Mouse (Mus musculus) kidney, embryonic 15.5 days (tissue): ENCODE results near the gene Phkb. TPM values are rescaled to one million over a fixed set of nuclear protein-coding genes. Genes with fewer than 3 reads are reported as not detected.
A peak's percentile ranks its signal among the peaks of the same experiment; 100 is the strongest.

Experiments used
- ATAC-seq: fragments of 200-750 bp; cut with Nextera tagmentation; replicated peaks from 2 replicates; pipeline ENCODE4 v1.8.0; 2017; ENCODE audit warnings: moderate TSS enrichment; ENCODE audit not compliant: low FRiP score
- H3K27ac ChIP-seq: fragments of 300-500 bp; sonication (generic); 2 replicates; pipeline ENCODE4 v1.5.1; 2015; ENCODE audit warnings: mild to moderate bottlenecking, inconsistent platforms
- H3K27me3 ChIP-seq: fragments of 300-500 bp; sonication (generic); 2 replicates; pipeline ENCODE4 v1.6.1; 2015; ENCODE audit warnings: inconsistent platforms
- H3K36me3 ChIP-seq: fragments of 300-500 bp; sonication (generic); 2 replicates; pipeline ENCODE4 v1.6.1; 2015; ENCODE audit warnings: inconsistent platforms
- H3K4me1 ChIP-seq: fragments of 300-500 bp; sonication (generic); 2 replicates; pipeline ENCODE4 v1.6.1; 2015; ENCODE audit warnings: inconsistent platforms
- H3K4me2 ChIP-seq: fragments of 300-500 bp; sonication (generic); 2 replicates; pipeline ENCODE4 v1.6.1; 2015; ENCODE audit warnings: moderate library complexity, mild to moderate bottlenecking, inconsistent platforms
- H3K4me3 ChIP-seq: fragments of 300-500 bp; sonication (generic); replicated peaks from 2 replicates; pipeline ENCODE4 v1.5.1; 2015; ENCODE audit warnings: mild to moderate bottlenecking, inconsistent platforms
- H3K9ac ChIP-seq: fragments of 300-500 bp; sonication (generic); 2 replicates; pipeline ENCODE4 v1.6.1; 2015; ENCODE audit warnings: mild to moderate bottlenecking, inconsistent platforms
- H3K9me3 ChIP-seq: fragments of 300-500 bp; sonication (generic); replicated peaks from 2 replicates; pipeline ENCODE4 v1.6.1; 2016; ENCODE audit warnings: inconsistent platforms
- WGBS: fragments of 180-500 bp; shearing (Covaris S2); methylation state at CpG from one replicate; pipeline ENCODE4 v1.1.7; 2015; ENCODE audit warnings: mixed read lengths; 5-methylcytosine and 5-hydroxymethylcytosine counted together
- polyA plus RNA-seq: library from polyadenylated mRNA; unstranded; fragments of >200 nt; fragmentation: Nextera tagmentation; extraction: Ambion mirVana; gene quantifications from 2 replicates; pipeline ENCODE4 v1.2.1, GENCODE M21; 2015

Phkb gene
- polyA plus RNA-seq, 1 experiment from 2014 or later: 55.0 TPM

DNA sequence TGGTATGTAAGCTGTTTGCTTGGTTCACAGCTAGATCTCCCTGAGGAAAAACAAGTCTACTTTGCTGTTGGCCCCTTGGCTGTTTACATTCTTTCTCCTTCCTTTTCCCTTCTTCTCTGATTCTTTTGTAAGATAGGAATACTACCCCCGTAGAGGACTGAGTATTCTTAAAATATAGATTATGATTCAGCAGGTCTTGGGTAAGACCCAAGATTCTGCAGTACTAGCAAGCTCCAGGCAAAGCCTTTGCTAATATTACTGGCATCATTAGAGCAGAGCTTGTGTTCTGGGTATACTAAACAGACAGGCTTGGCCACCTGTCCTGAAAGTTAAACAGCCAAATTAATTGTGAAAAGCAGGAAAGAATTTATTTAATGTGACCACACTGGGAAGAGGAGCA, 21.6 kb downstream of the Phkb start:
- no peaks in the 10 kb centered on the region for H3K9me3 ChIP-seq
- no peaks in the 10 kb centered on the region for H3K27me3 ChIP-seq
- no peak overlapping the region for H3K27ac ChIP-seq
- H3K36me3 ChIP-seq: no peaks in the 10 kb centered on the region
- no peak for ATAC-seq
- 77% methylated on average over 1 of the region's 1 CpGs for WGBS
- H3K4me1 ChIP-seq: no peaks in the 10 kb centered on the region
- H3K4me2 ChIP-seq: no peak overlapping the region
- no peak overlapping the region for H3K4me3 ChIP-seq
- no peak overlapping the region for H3K9ac ChIP-seq

DNA sequence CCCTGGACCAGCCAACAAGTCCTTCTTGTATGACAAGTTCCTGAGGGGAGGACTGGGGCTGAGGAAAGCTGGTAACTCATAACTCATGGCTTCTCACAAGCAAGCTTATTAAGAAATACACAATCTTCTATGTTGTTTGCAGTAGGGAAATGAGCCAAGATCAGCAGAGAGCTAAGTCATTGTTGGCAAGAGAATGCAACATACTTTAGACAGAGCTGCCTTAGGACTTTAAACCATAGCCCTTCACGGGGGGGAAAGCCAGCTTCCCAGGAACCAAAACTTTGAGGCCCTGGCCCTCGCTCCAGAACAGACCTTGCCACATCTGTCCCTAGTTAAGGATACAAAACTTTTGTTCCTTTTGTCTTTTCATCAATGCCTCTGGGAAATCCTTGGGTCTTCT, 30.9 kb downstream of the Phkb start:
- no peaks in the 10 kb centered on the region for H3K36me3 ChIP-seq

DNA sequence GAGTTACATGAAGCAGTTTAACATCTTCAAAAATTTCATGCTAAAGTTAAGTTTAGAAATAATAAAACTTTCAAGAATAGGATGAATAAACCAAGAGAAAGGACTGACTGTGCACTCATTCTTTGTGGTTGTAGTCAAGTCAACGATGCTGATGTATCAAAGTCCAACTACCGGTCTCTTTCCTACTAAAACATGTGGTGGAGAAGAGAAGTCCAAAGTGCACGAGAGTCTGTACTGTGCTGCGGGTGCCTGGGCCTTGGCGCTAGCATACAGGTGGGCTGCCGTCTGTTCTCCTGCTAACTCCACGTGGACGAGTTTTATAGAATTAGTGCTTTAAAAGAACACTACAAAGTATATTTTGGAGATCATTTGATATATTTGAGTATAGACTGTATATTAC, 37.2 kb downstream of the Phkb start:
- H3K27ac ChIP-seq: no peak overlapping the region
- H3K4me2 ChIP-seq: no peak overlapping the region
- H3K9me3 ChIP-seq: no peaks in the 10 kb centered on the region
- no peak overlapping the region for H3K4me3 ChIP-seq
- WGBS: 89% methylated on average over 8 of the region's 8 CpGs
- H3K36me3 ChIP-seq: peaks cover 33% of the 10 kb centered on the region
- no peaks in the 10 kb centered on the region for H3K4me1 ChIP-seq
- H3K27me3 ChIP-seq: no peaks in the 10 kb centered on the region
- no peak overlapping the region for H3K9ac ChIP-seq
- ATAC-seq: no peak

More for the DNA sequence above, 30.9 kb downstream of the Phkb start:
- H3K9ac ChIP-seq: no peak overlapping the region
- H3K9me3 ChIP-seq: no peaks in the 10 kb centered on the region
- peak overlapping the region; percentile 29; the same call in 1 of the 2 replicates for H3K27ac ChIP-seq
- 63% methylated on average over 2 of the region's 2 CpGs for WGBS
- no peaks in the 10 kb centered on the region for H3K4me1 ChIP-seq
- no peaks in the 10 kb centered on the region for H3K27me3 ChIP-seq
- H3K4me2 ChIP-seq: no peak overlapping the region
- ATAC-seq: 0 out of 2 replicates have a peak, but pooled peaks have one; percentile 9
- H3K4me3 ChIP-seq: no peak overlapping the region

DNA sequence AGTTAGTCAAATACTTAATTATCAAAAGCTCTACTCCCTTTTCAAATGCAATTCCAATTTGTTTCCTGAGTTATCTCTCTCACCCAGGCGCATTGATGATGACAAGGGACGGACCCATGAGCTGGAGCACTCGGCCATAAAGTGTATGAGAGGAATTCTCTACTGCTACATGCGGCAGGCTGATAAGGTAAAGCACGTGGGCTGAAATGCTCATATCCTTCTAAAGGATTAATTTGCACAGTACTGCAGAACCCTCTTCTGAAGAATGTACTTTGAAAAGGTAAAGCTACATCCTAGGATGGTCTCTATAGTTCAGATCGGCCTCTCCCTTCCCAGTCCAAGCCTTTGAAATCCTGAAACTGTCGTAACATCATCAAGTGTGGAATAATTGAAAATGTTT, 38.9 kb downstream of the Phkb start:
- Histone ChIP-seq H3K9ac (no peak overlapping the region), H3K4me2 (no peak overlapping the region), H3K27ac (no peak overlapping the region), H3K36me3 (peaks cover 38% of the 10 kb centered on the region), H3K4me1 (no peaks in the 10 kb centered on the region), H3K4me3 (no peak overlapping the region), H3K9me3 (no peaks in the 10 kb centered on the region), H3K27me3 (no peaks in the 10 kb centered on the region)
- ATAC-seq: no peak
- 88% methylated on average over 7 of the region's 7 CpGs for WGBS

DNA sequence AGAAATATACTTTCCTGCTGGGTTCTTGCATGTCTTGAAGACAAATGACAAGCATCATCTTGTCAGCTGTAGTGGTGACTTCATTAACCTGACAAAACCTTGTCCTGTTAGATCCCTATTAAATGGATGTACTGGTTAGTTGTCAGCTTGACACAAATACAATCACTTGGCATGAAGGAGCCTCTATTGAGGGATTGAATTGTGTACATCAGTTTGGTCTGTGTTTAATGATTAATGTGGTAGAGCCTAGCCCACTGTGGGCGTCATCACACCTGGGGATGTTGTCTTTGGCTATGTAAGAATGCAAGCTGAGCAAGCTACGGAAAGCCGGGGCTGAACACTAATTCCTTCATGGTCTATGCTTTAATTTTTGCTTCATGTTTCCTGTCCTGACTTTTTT, 44.1 kb downstream of the Phkb start:
- Histone ChIP-seq H3K4me1 (no peaks in the 10 kb centered on the region), H3K9ac (no peak overlapping the region), H3K4me3 (no peak overlapping the region), H3K9me3 (no peaks in the 10 kb centered on the region), H3K27me3 (no peaks in the 10 kb centered on the region), H3K27ac (no peak overlapping the region), H3K36me3 (peaks cover 35% of the 10 kb centered on the region), H3K4me2 (no peak overlapping the region)
- ATAC-seq: no peak
- WGBS: 91% methylated on average over 3 of the region's 3 CpGs

DNA sequence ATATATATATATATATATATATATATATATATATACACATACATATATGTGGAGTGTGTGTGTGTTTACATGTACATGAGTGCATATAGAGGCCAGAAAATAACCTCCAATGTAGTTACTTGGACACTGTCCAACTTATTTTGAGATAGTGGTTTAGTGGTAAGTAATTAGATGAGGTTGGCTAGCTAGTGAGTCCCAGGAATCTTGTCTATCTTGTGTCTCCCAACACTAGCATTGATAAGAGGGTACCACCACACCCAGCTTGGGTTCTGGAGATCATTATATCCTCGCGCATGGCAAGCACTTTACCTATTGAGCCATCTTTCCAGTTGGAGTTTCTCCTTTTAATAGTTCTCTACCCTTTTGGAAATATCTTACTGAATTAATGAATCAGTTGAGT, 56.9 kb downstream of the Phkb start:
- Histone ChIP-seq H3K9me3 (no peaks in the 10 kb centered on the region), H3K27ac (no peak overlapping the region), H3K4me2 (no peak overlapping the region), H3K4me3 (no peak overlapping the region), H3K9ac (no peak overlapping the region), H3K27me3 (no peaks in the 10 kb centered on the region), H3K4me1 (no peaks in the 10 kb centered on the region), H3K36me3 (peaks cover 12% of the 10 kb centered on the region)
- WGBS: 94% methylated on average over 2 of the region's 2 CpGs
- ATAC-seq: no peak

DNA sequence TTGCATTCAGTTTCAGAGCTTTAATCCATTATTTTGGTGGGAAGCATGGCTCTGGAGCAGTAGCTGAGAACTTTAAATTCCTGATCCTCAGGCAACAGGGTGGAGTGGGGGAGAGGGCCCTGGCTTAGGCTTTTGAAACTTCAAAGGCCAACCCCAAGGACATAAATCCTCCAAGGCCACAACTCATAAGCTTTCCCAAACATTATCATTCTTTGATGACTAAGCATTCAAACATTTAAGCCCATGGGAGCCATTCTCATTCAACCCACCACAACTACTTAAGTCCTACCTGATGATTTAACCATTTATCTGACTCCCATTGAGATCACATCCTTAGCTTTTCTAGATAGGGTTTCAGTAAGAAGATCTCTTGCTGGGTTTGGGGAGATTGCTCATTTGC, 84.2 kb downstream of the Phkb start:
- Histone ChIP-seq H3K27ac (peak overlapping the region; percentile 10; the same call in 1 of the 2 replicates), H3K4me2 (no peak overlapping the region), H3K27me3 (no peaks in the 10 kb centered on the region), H3K9ac (no peak overlapping the region), H3K4me1 (0 out of 2 replicates have a peak, but pooled peaks cover 3% of the 10 kb centered on the region), H3K36me3 (peaks cover 7% of the 10 kb centered on the region; the same call in 1 of the 2 replicates), H3K4me3 (no peak overlapping the region), H3K9me3 (no peaks in the 10 kb centered on the region)
- no peak for ATAC-seq

DNA sequence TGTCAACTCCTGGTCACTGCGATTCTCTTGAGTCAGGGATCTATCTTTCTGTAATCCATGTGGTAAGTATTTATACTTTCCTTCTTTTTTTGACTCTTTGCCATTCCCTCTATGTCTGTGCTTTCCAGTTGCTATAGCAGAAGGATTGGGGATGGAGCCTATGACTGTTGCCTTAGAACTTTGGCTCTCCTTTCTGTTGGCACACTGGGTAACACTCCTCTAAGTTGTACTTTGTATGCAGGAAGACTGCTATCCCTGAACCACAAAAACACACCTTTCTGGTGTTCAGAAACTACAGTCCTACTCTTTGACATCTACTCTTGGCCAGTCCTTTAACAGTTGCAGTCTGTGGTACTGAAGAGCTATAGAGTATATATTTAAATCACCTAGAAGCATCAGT, 84.8 kb downstream of the Phkb start:
- H3K27me3 ChIP-seq: no peaks in the 10 kb centered on the region
- H3K4me2 ChIP-seq: no peak overlapping the region
- H3K36me3 ChIP-seq: peaks cover 7% of the 10 kb centered on the region; the same call in 1 of the 2 replicates
- H3K4me1 ChIP-seq: 0 out of 2 replicates have a peak, but pooled peaks cover 3% of the 10 kb centered on the region
- peak overlapping the region; percentile 10 for H3K27ac ChIP-seq
- H3K9ac ChIP-seq: no peak overlapping the region
- no peak overlapping the region for H3K4me3 ChIP-seq
- no peak for ATAC-seq
- no peaks in the 10 kb centered on the region for H3K9me3 ChIP-seq
- 81% methylated on average over 1 of the region's 1 CpGs for WGBS

DNA sequence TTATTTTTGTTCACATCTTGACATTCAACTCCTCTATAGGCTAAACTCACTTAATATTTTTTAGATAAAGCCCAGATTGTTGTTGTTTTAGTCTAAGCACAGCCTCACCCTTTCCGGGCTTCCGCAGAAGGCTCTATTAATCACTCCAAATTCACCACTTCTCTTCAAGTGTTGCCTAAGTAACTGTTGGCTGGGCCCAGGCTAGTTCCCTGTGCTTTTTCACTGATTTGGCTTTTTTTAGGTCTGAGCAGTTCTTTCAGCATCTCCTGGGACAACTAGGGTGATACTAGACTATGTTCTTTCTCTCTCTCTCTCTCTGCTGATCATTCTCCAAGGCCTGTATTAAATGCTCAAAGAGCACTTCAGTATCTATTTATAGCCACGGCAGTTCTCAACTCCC, 85.3 kb downstream of the Phkb start:
- H3K9ac ChIP-seq: no peak overlapping the region
- peaks cover 7% of the 10 kb centered on the region; the same call in 1 of the 2 replicates for H3K36me3 ChIP-seq
- H3K9me3 ChIP-seq: no peaks in the 10 kb centered on the region
- H3K27ac ChIP-seq: peak overlapping the region; percentile 10; the same call in 1 of the 2 replicates
- 42% methylated on average over 3 of the region's 3 CpGs for WGBS
- no peaks in the 10 kb centered on the region for H3K27me3 ChIP-seq
- no peak for ATAC-seq
- H3K4me2 ChIP-seq: no peak overlapping the region
- H3K4me1 ChIP-seq: 0 out of 2 replicates have a peak, but pooled peaks cover 3% of the 10 kb centered on the region
- no peak overlapping the region for H3K4me3 ChIP-seq

DNA sequence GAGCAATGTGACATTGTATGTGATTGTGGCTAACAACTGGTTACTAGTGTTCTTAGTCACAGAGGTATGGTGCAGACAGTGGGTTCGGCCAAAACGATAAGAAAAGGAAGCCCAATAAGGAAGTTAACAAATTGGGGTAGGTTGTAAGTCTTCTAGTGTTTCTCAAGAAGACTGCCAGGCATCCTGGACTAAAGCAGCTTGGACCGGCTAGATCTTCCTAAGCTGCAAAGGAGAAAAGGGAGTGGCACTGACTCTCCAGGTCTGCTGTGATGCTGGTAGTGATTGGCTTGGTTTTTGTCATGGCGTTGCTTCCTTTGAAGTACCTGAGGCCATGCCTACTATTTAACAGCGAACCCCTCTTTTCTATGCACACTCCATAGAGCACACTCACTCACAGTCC, 95.4 kb downstream of the Phkb start:
- WGBS: 86% methylated on average over 5 of the region's 5 CpGs
- H3K4me3 ChIP-seq: no peak overlapping the region
- H3K4me2 ChIP-seq: no peak overlapping the region
- no peaks in the 10 kb centered on the region for H3K27me3 ChIP-seq
- no peaks in the 10 kb centered on the region for H3K9me3 ChIP-seq
- H3K9ac ChIP-seq: no peak overlapping the region
- H3K27ac ChIP-seq: no peak overlapping the region
- no peak for ATAC-seq
- H3K36me3 ChIP-seq: no peaks in the 10 kb centered on the region
- H3K4me1 ChIP-seq: peaks cover 8% of the 10 kb centered on the region

DNA sequence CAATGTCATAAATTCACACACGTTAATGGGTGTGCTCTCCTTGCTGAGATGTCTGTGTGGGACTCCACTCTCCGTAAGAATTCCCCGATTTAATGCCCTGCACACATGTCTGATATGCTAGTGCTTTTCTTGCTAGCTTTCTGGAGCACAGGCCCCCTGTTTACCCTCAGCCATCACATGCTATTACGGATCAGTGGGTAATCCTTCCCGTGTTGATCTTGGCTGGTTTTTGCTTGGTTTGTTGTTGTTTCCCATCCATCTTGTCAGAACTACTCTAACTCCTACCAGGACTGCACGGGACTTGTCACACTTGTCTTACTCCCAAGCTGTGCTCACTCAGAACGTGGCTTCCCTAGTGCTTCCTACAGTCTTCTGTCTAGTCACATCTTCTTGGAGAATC, 96.6 kb downstream of the Phkb start:
- peak; percentile 79 for ATAC-seq
- Histone ChIP-seq H3K36me3 (peaks cover 5% of the 10 kb centered on the region; the same call in 1 of the 2 replicates), H3K27ac (peak overlapping the region; percentile 48; the same call in 1 of the 2 replicates), H3K9me3 (no peaks in the 10 kb centered on the region), H3K27me3 (no peaks in the 10 kb centered on the region), H3K4me1 (peaks cover 8% of the 10 kb centered on the region), H3K4me2 (no peak overlapping the region), H3K9ac (no peak overlapping the region), H3K4me3 (no peak overlapping the region)
- WGBS: 30% methylated on average over 7 of the region's 7 CpGs

DNA sequence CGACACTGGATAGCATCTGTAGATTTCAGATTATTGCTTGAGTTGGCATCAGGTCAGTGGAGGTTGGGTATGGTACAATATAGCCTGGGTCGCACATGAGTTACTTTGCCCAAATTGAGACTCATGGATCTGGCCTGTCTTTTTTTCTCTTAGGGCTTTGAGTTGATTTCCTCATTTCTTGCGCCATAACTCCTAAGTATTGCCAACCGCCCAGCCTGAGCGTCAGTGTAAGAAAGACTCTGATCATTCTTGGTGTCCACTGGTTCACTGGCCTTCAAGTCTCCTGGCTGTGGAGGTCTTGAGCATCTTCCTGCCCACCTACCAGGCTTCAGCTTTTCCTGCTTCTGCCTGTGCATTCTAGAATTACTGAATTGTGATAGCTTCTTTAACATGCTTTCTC, 104.1 kb downstream of the Phkb start:
- Histone ChIP-seq H3K27ac (no peak overlapping the region), H3K9me3 (no peaks in the 10 kb centered on the region), H3K4me1 (no peaks in the 10 kb centered on the region), H3K9ac (no peak overlapping the region), H3K4me2 (no peak overlapping the region), H3K4me3 (no peak overlapping the region), H3K27me3 (no peaks in the 10 kb centered on the region), H3K36me3 (peaks cover 34% of the 10 kb centered on the region)
- no peak for ATAC-seq
- 92% methylated on average over 5 of the region's 5 CpGs for WGBS

DNA sequence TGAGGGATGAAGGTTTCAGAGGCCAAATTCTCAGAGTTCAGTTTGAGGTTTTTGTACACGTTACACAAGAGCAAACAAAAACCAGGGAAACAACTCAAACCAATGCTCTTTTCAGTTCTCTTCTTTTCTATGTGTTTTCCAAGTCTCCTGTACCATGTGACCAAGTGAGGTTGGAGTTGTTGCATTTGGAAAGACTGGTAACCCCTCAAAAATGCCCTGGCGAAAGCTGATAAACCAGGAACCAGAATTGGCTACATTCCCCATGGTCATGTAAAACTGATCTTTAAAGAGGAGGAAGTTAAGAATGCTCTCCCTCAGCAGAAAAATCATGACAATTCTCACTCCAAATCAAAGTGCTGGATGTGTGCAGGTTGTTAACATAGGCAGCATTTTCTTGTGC, 117.6 kb downstream of the Phkb start:
- no peak for ATAC-seq
- Histone ChIP-seq H3K4me3 (no peak overlapping the region), H3K9me3 (no peaks in the 10 kb centered on the region), H3K27ac (no peak overlapping the region), H3K36me3 (peaks cover 7% of the 10 kb centered on the region), H3K27me3 (no peaks in the 10 kb centered on the region), H3K9ac (no peak overlapping the region), H3K4me2 (no peak overlapping the region), H3K4me1 (no peaks in the 10 kb centered on the region)
- WGBS: 93% methylated on average over 2 of the region's 2 CpGs
